Mouse (Mus musculus) left cerebral cortex, postnatal 36 days (tissue): ENCODE data around the gene Zfp101. TPM values are rescaled to one million over a fixed set of nuclear protein-coding genes. Genes with fewer than 3 reads are reported as not detected.
A peak's percentile ranks its signal among the peaks of the same experiment; 100 is the strongest.

Experiments used
- DNase-seq, 2 experiments: peaks; one replicate each; pipeline ENCODE4 v3.0.0; 2021 to 2022; ENCODE audit warnings: low spot score in 2 of 2, mixed read lengths in 1 of 2
- intact Hi-C: fragments of 180-260 bp; cut with DNase I; formaldehyde crosslinking; loops from one replicate; pipeline ENCODE4 v1.15.1; 2025
- total RNA-seq, 2 experiments: library from RNA; stranded (reverse); gene quantifications; 2 replicates each; pipeline ENCODE4 v1.2.3; 2021

The Zfp101 gene
- 10 to 100 TPM; 10.8 to 12.2 TPM for total RNA-seq

- intact Hi-C loops, result no loop called here
- DNase-seq, result peak; percentile 84 to 90
These were observed at the start of gene Zfp101 for GRCm38 (mm10) chr17:33394182-33395034. Zfp101 (minus strand) TSS chr17:33394641.

GRCm38 (mm10) chr17:33441159-33441558, 46.7 kb upstream of the Zfp101 start:
- intact Hi-C loops, result no loop called here
- DNase-seq, result no peak

GRCm38 (mm10) chr17:33439922-33440321, 45.5 kb upstream of the Zfp101 start:
- DNase-seq, result no peak
- intact Hi-C loops, result loop anchor here (2.0 kb wide), 1 partner anchor 99 kb away; no protein-coding TSS in a partner anchor

- DNase-seq, result peak; percentile 55 to 65
- intact Hi-C loops, result loop anchor here (2.0 kb wide), 1 partner anchor 100 kb away; no protein-coding TSS in a partner anchor
These were observed 44.7 kb upstream of the Zfp101 start for GRCm38 (mm10) chr17:33439148-33439547.

GRCm38 (mm10) chr17:33432019-33432946, 37.8 kb upstream of the Zfp101 start, which contains the start of gene Actl9:
Actl9 (plus strand) TSS chr17:33432896.
- intact Hi-C loops, result no loop called here

GRCm38 (mm10) chr17:33392271-33392670, 2.2 kb downstream of the Zfp101 start:
- intact Hi-C loops, result no loop called here

More at GRCm38 (mm10) chr17:33432019-33432946, 37.8 kb upstream of the Zfp101 start, which contains the start of gene Actl9:
- DNase-seq, result no peak

GRCm38 (mm10) chr17:33385705-33386104, 8.7 kb downstream of the Zfp101 start:
- intact Hi-C loops, result no loop called here
- DNase-seq, result peak in 1 of 2 experiments; percentile 6

More at GRCm38 (mm10) chr17:33392271-33392670, 2.2 kb downstream of the Zfp101 start:
- no peak for DNase-seq

- no peak for DNase-seq
- intact Hi-C loops, result no loop called here
These were observed 21.6 kb downstream of the Zfp101 start for GRCm38 (mm10) chr17:33372795-33373194.

- DNase-seq, result peak; percentile 84 to 88
- intact Hi-C loops, result no loop called here
These were observed 35.7 kb downstream of the Zfp101 start, which contains the start of gene Zfp81 for GRCm38 (mm10) chr17:33358411-33359384. Zfp81 (minus strand) TSS chr17:33358878.

GRCm38 (mm10) chr17:33352981-33353380, 41.5 kb downstream of the Zfp101 start:
- intact Hi-C loops, result no loop called here
- no peak for DNase-seq

Other genes starting within 250 kb of the Zfp101 start
- not detected for gene Olfr55, start 226.2 kb downstream of the Zfp101 start, total RNA-seq
- not detected for gene Olfr239, start 203.3 kb downstream of the Zfp101 start, total RNA-seq
- 1 to 10 TPM; 1.1 to 2.3 TPM for gene Olfr1564, start 173.0 kb downstream of the Zfp101 start, total RNA-seq
- gene Zfp955a, start 139.5 kb downstream of the Zfp101 start, total RNA-seq, result 10 to 100 TPM; 13.0 to 13.5 TPM
- gene Olfr63, start 130.0 kb downstream of the Zfp101 start, total RNA-seq, result not detected
- gene Zfp955b, start 105.1 kb downstream of the Zfp101 start, total RNA-seq, result 10 to 100 TPM; 30.8 to 31.4 TPM
- gene Zfp81, start 35.8 kb downstream of the Zfp101 start, total RNA-seq, result 10 to 100 TPM; 17.1 to 19.3 TPM
- gene Actl9, start 38.3 kb upstream of the Zfp101 start, total RNA-seq, result under 1 TPM in 1 of 2 experiments, not detected in 1; 0.29 TPM
- gene Adamts10, start 129.6 kb upstream of the Zfp101 start, total RNA-seq, result 10 to 100 TPM; 19.9 to 36.9 TPM
- 1 to 10 TPM; 1.8 to 2.5 TPM for gene Myo1f, start 161.1 kb upstream of the Zfp101 start, total RNA-seq
- gene Zfp414, start 234.4 kb upstream of the Zfp101 start, total RNA-seq, result 10 to 100 TPM; 43.6 to 46.6 TPM
- gene Pram1, start 243.4 kb upstream of the Zfp101 start, total RNA-seq, result under 1 TPM in 1 of 2 experiments, not detected in 1; 0.68 TPM